Comparison of ENCODE assay signal across 25 mouse cellular contexts in genomic region chr16:14885372-14885771, GRCm38 (mm10). TPM values are rescaled to one million over a fixed set of nuclear protein-coding genes. Genes with fewer than 3 reads are reported as not detected.
A peak's percentile ranks its signal among the peaks of the same experiment; 100 is the strongest.
DNase-seq lines count a peak whose midpoint lies in the region; TF ChIP-seq lines count a peak whose summit lies in the region.
"Had no signal": no experiment of that assay in that cellular context is flagged by ENCODE, and none has a peak within 500 bp of the region (broad histone marks: within the 10 kb centered on the region; RNA-seq: fewer than 3 reads in every experiment).

No protein-coding gene starts in this region.

- no peak for TF ChIP-seq CTCF in C2C12 (IDR thresholded peaks at IDR 0.05; ENCODE audit: control insufficient read depth, insufficient read depth, insufficient read length)

- H3K27ac ChIP-seq in forebrain, embryonic 10.5 days = no peak overlapping the region
- H3K27ac ChIP-seq: forebrain, embryonic 12.5 days; forebrain, embryonic 15.5 days; heart, adult 2 months; heart, embryonic 10.5 days; heart, embryonic 13.5 days; hindbrain, embryonic 14.5 days; hindbrain, postnatal 0 days had no signal

- H3K36me3 ChIP-seq in C2C12 (ENCODE audit: control insufficient read depth, insufficient read depth) = no peaks in the 10 kb centered on the region
- H3K36me3 ChIP-seq in myocyte (ENCODE audit: control insufficient read depth, insufficient read depth) = no peaks in the 10 kb centered on the region
- H3K36me3 ChIP-seq in forebrain, embryonic 10.5 days (replicated peaks) = no peaks in the 10 kb centered on the region
- H3K36me3 ChIP-seq: forebrain, embryonic 12.5 days; forebrain, embryonic 15.5 days; heart, embryonic 10.5 days; heart, embryonic 13.5 days had no signal

- peak; percentile 75 for DNase-seq in 3T3-L1 (ENCODE audit: low read depth, low spot score)
- DNase-seq in layer of hippocampus, adult 11-12 months (ENCODE audit: low spot score) = no peak
- DNase-seq in embryo, embryonic 9.5 days (ENCODE audit: extremely low spot score) = no peak
- DNase-seq in forebrain, embryonic 10.5 days (ENCODE audit: extremely low spot score, low spot score) = no peak
- DNase-seq: adrenal gland, adult 2 months; adrenal gland, postnatal 14 days; cerebellum, adult 11 months; cerebellum, adult 8-10 months; cerebellum, postnatal 10 days; cerebellum, postnatal 36 days; embryo, embryonic 11 days; gastrocnemius, postnatal 10 days; gastrocnemius, postnatal 36 days; heart, adult 2 months; heart, postnatal 14 days; heart, postnatal 4 days had no signal

- 90% methylated on average over 1 of the region's 1 CpGs for WGBS in forebrain, embryonic 10.5 days

- TF ChIP-seq POLR2A in myocyte (IDR thresholded peaks at IDR 0.05; ENCODE audit: insufficient read length, low read depth) = no peak

- no peaks in the 10 kb centered on the region for H3K27me3 ChIP-seq in C2C12 (ENCODE audit: control insufficient read depth, insufficient read depth, insufficient read length)
- no peaks in the 10 kb centered on the region for H3K27me3 ChIP-seq in myocyte (ENCODE audit: control insufficient read depth, insufficient read depth, insufficient read length)
- no peaks in the 10 kb centered on the region for H3K27me3 ChIP-seq in forebrain, embryonic 10.5 days (ENCODE audit: poor library complexity, severe bottlenecking)
- H3K27me3 ChIP-seq: forebrain, embryonic 12.5 days; forebrain, embryonic 15.5 days; heart, embryonic 13.5 days had no signal

- no peaks in the 10 kb centered on the region for H3K79me2 ChIP-seq in C2C12 (ENCODE audit: control insufficient read depth, insufficient read depth)
- H3K79me2 ChIP-seq in myocyte (ENCODE audit: control insufficient read depth, insufficient read depth) = no peaks in the 10 kb centered on the region

- no peak overlapping the region for H3ac ChIP-seq in C2C12 (ENCODE audit: control insufficient read depth, insufficient read length, low read depth)
- no peak overlapping the region for H3ac ChIP-seq in myocyte (ENCODE audit: control insufficient read depth, insufficient read length)

- H3K9me3 ChIP-seq in forebrain, embryonic 10.5 days = no peaks in the 10 kb centered on the region
- H3K9me3 ChIP-seq: forebrain, embryonic 12.5 days; forebrain, embryonic 15.5 days; heart, embryonic 10.5 days; heart, embryonic 13.5 days had no signal

- no peaks in the 10 kb centered on the region for H3K4me1 ChIP-seq in forebrain, embryonic 10.5 days
- H3K4me1 ChIP-seq: forebrain, embryonic 12.5 days; forebrain, embryonic 15.5 days; heart, embryonic 10.5 days; heart, embryonic 13.5 days had no signal

- H3K4me3 ChIP-seq in C2C12 (ENCODE audit: insufficient read depth, poor library complexity, severe bottlenecking) = no peak overlapping the region
- H3K4me3 ChIP-seq in myocyte = no peak overlapping the region
- H3K4me3 ChIP-seq in forebrain, embryonic 10.5 days = no peak overlapping the region
- H3K4me3 ChIP-seq: forebrain, embryonic 12.5 days; forebrain, embryonic 15.5 days; heart, adult 2 months; heart, embryonic 10.5 days; heart, embryonic 13.5 days had no signal

- peak overlapping the region; percentile 31 for H3K4me2 ChIP-seq in myocyte (ENCODE audit: low read depth)
- H3K4me2 ChIP-seq: forebrain, embryonic 12.5 days; forebrain, embryonic 15.5 days; heart, embryonic 13.5 days; hindbrain, embryonic 14.5 days had no signal

- H3K79me3 ChIP-seq in C2C12 (ENCODE audit: low read depth) = no peaks in the 10 kb centered on the region

TF ChIP-seq in C2C12, 6 proteins besides CTCF, POLR2A, EP300 and RAD21:
- TF ChIP-seq FOSL1 (IDR thresholded peaks at IDR 0.05; ENCODE audit: insufficient read depth, low read length, poor library complexity, severe bottlenecking) (no peak), MYOD1 (IDR thresholded peaks at IDR 0.05; ENCODE audit: control insufficient read depth, insufficient read length, low read depth) (peak; percentile 16)

TF ChIP-seq in myocyte, 11 proteins besides CTCF, POLR2A, EP300 and RAD21:
- TF ChIP-seq MAX (IDR thresholded peaks at IDR 0.05; ENCODE audit: low read depth) (no peak), TCF12 (IDR thresholded peaks at IDR 0.05; ENCODE audit: insufficient read depth, poor library complexity, severe bottlenecking) (no peak), SRF (IDR thresholded peaks at IDR 0.05; ENCODE audit: control insufficient read depth, insufficient read length, low read depth) (peak; percentile 18), TCF3 (IDR thresholded peaks at IDR 0.05; ENCODE audit: insufficient read length, low read depth) (no peak), MYOD1 (IDR thresholded peaks at IDR 0.05; ENCODE audit: control insufficient read depth in 1 of 3, insufficient read length in 2 of 3, low read depth in 2 of 3) (peak in 1 of 3 experiments; percentile 74), CEBPB (IDR thresholded peaks at IDR 0.05; ENCODE audit: insufficient read depth, poor library complexity, severe bottlenecking) (peak; percentile 85), POLR2AphosphoS2 (IDR thresholded peaks at IDR 0.05; ENCODE audit: insufficient read length, low read depth) (no peak), REST (IDR thresholded peaks at IDR 0.05; ENCODE audit: insufficient read depth, insufficient read length) (no peak), MYOG (IDR thresholded peaks at IDR 0.05; ENCODE audit: control insufficient read depth in 1 of 3, insufficient read depth in 1 of 3, insufficient read length in 2 of 3, low read depth in 2 of 3) (no peak), E2F4 (IDR thresholded peaks at IDR 0.05; ENCODE audit: insufficient read depth) (no peak)

RNA-seq across cellular contexts. Expression of gene Efcab1, which starts 21.0 kb away (rescaled TPM):
- not detected for polyA plus RNA-seq in C2C12 (2012; fragmentation: generic; extraction: Trizol)
- not detected for polyA plus RNA-seq in myocyte (2012; fragmentation: generic; extraction: Trizol)
- 9.2 and 10.2 TPM in 2 replicates for polyA plus RNA-seq in forebrain, embryonic 10.5 days (2016; fragmentation: Nextera tagmentation; extraction: Ambion mirVana)
- polyA plus RNA-seq: inflammation-experienced regulatory T-cells, adult 6 months had no signal

Comparison
In these comparisons a context has a peak if more than half of its experiments do, and no peak if none do; other contexts are left out.
1. RNA of gene Efcab1, which starts 21.0 kb away (polyA plus RNA-seq): 9.2 to 10.2 TPM in forebrain, embryonic 10.5 days; not detected in C2C12 (single experiment) and not detected in myocyte (single experiment); every median in the first group is over 10 times any median in the second.